10 mouse cellular contexts compared by ENCODE assay signal in the genomic region with DNA sequence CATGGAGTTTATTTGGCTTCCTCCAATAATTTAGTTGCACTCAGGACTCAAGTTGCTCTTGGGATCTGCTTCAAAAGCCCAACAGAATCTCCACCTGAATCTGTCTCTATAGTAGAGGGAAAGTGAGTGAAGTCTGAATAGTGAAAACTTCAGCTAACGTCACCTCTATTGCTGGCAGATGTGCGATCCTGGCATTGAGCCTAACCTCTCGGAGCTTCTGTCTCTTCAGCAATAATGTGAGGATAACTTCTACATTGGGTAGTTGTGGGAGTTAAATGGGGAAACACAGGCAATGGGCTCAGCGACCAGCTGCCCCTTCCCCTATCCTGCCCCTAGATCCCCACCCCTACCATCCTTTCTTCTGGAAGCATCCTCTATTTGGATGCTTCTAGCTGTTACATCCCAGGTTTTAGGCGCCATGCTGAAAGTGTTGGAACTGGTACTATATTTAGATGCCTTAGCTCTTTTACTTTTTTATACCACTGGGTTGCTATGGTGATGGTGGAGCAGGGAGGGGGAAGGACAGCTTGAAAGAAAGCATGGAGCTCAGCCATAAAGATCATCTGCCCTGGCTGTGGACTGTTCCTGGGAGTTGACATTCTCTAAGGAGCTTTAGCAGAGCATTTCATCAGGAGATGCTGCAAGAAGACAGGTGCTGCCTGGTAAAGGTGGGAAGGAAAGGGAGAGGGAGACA.
A peak's percentile ranks its signal among the peaks of the same experiment; 100 is the strongest.
DNase-seq lines count a peak whose midpoint lies in the region; ATAC-seq lines count a peak whose summit lies in the region.
"Had no signal": no experiment of that assay in that cellular context is flagged by ENCODE, and none has a peak within 500 bp of the region (broad histone marks: within the 10 kb centered on the region; RNA-seq: fewer than 3 reads in every experiment).

No protein-coding gene starts in this region.

- no peak overlapping the region for H3K4me2 ChIP-seq in hindbrain, embryonic 13.5 days
- H3K4me2 ChIP-seq: liver, embryonic 11.5 days had no signal

- no peaks in the 10 kb centered on the region for H3K36me3 ChIP-seq in hindbrain, embryonic 13.5 days
- H3K36me3 ChIP-seq in hindbrain, embryonic 10.5 days = no peaks in the 10 kb centered on the region

- no peak for DNase-seq in hindbrain, embryonic 10.5 days (ENCODE audit: low spot score)
- DNase-seq in cerebellum, adult 9-11 months = peak; percentile 78
- peak; percentile 43 to 53 for DNase-seq in layer of hippocampus, postnatal 10 days (ENCODE audit: low spot score in 2 of 2)
- DNase-seq in right cerebral cortex, adult 2 months (ENCODE audit: low spot score in 2 of 2) = peak; percentile 75 to 82
- DNase-seq in kidney, adult 8-10 months = no peak
- DNase-seq in thymus, postnatal 25 days = no peak
- DNase-seq: adrenal gland, adult 8-10 months had no signal

- no peak overlapping the region for H3K9ac ChIP-seq in hindbrain, embryonic 13.5 days

- H3K27me3 ChIP-seq in hindbrain, embryonic 13.5 days = no peaks in the 10 kb centered on the region
- no peaks in the 10 kb centered on the region for H3K27me3 ChIP-seq in hindbrain, embryonic 10.5 days (ENCODE audit: insufficient read depth, poor library complexity, severe bottlenecking)

- WGBS in hindbrain, embryonic 13.5 days = 65% methylated on average over 5 of the region's 5 CpGs
- 74% methylated on average over 5 of the region's 5 CpGs for WGBS in hindbrain, embryonic 10.5 days

- no peaks in the 10 kb centered on the region for H3K9me3 ChIP-seq in hindbrain, embryonic 13.5 days
- H3K9me3 ChIP-seq in hindbrain, embryonic 10.5 days = no peaks in the 10 kb centered on the region

- H3K4me1 ChIP-seq in hindbrain, embryonic 13.5 days (replicated peaks) = peaks cover 30% of the 10 kb centered on the region
- H3K4me1 ChIP-seq in hindbrain, embryonic 10.5 days (replicated peaks) = peaks cover 9% of the 10 kb centered on the region

- ATAC-seq in hindbrain, embryonic 13.5 days (ENCODE audit: low FRiP score) = 0 out of 2 replicates have a peak, but pooled peaks have one; percentile 46
- no peak for ATAC-seq in erythroid progenitor cell, adult 5-6 weeks (replicated peaks; ENCODE audit: low FRiP score, poor library complexity, severe bottlenecking)

- 0 out of 2 replicates have a peak overlapping the region, but pooled peaks have one; percentile 24 for H3K27ac ChIP-seq in hindbrain, embryonic 13.5 days
- no peak overlapping the region for H3K27ac ChIP-seq in hindbrain, embryonic 10.5 days

- H3K4me3 ChIP-seq in hindbrain, embryonic 13.5 days = no peak overlapping the region
- H3K4me3 ChIP-seq in hindbrain, embryonic 10.5 days = no peak overlapping the region

Comparison
In these comparisons a context has a peak if more than half of its experiments do, and no peak if none do; other contexts are left out.
1. DNase-seq: peak in cerebellum, adult 9-11 months (single experiment), layer of hippocampus, postnatal 10 days (2 of 2) and right cerebral cortex, adult 2 months (2 of 2); none in hindbrain, embryonic 10.5 days (single experiment), kidney, adult 8-10 months (0 of 2) and thymus, postnatal 25 days (single experiment).